9 mouse cellular contexts compared by ENCODE assay signal in genomic region chr3:35481841-35482240, GRCm38 (mm10).
DNase-seq lines count a peak whose midpoint lies in the region; ATAC-seq and TF ChIP-seq lines count a peak whose summit lies in the region.
"Had no signal": no experiment of that assay in that cellular context is flagged by ENCODE, and none has a peak within 500 bp of the region (broad histone marks: within the 10 kb centered on the region; RNA-seq: fewer than 3 reads in every experiment).

No protein-coding gene starts in this region.

- H3K36me3 ChIP-seq in stomach, embryonic 14.5 days (ENCODE audit: control insufficient read depth, insufficient read depth, low read length) = no peaks in the 10 kb centered on the region
- no peaks in the 10 kb centered on the region for H3K36me3 ChIP-seq in stomach, postnatal 0 days (ENCODE audit: control insufficient read depth, insufficient read depth, low read length)
- no peaks in the 10 kb centered on the region for H3K36me3 ChIP-seq in stomach, embryonic 16.5 days (ENCODE audit: control insufficient read depth, insufficient read depth, low read length)

- H3K4me1 ChIP-seq in stomach, embryonic 14.5 days (ENCODE audit: control insufficient read depth, insufficient read depth, low read length) = no peaks in the 10 kb centered on the region
- H3K4me1 ChIP-seq in stomach, postnatal 0 days (replicated peaks; ENCODE audit: control insufficient read depth, insufficient read depth) = no peaks in the 10 kb centered on the region
- no peaks in the 10 kb centered on the region for H3K4me1 ChIP-seq in stomach, embryonic 16.5 days (ENCODE audit: control insufficient read depth, insufficient read depth, low read length)

- no peak overlapping the region for H3K4me3 ChIP-seq in stomach, embryonic 14.5 days (ENCODE audit: low read depth, low read length)
- H3K4me3 ChIP-seq in stomach, postnatal 0 days (ENCODE audit: low read depth, low read length) = no peak overlapping the region
- H3K4me3 ChIP-seq in stomach, embryonic 16.5 days (replicated peaks; ENCODE audit: low read length) = no peak overlapping the region

- WGBS in stomach, embryonic 14.5 days = 38% methylated on average over 11 of the region's 11 CpGs
- 41% methylated on average over 11 of the region's 11 CpGs for WGBS in stomach, postnatal 0 days
- WGBS in stomach, embryonic 16.5 days = 41% methylated on average over 11 of the region's 11 CpGs

- H3K27ac ChIP-seq in stomach, embryonic 14.5 days (ENCODE audit: low read length) = no peak overlapping the region
- H3K27ac ChIP-seq in stomach, postnatal 0 days (replicated peaks) = no peak overlapping the region
- H3K27ac ChIP-seq in stomach, embryonic 16.5 days (ENCODE audit: low read length) = no peak overlapping the region
- H3K27ac ChIP-seq: macrophage had no signal

- DNase-seq in frontal cortex, postnatal 14 days (ENCODE audit: low spot score in 2 of 2) = no peak
- DNase-seq in stomach, postnatal 0 days (ENCODE audit: low spot score) = no peak
- peak; percentile 15 for DNase-seq in left cerebral cortex, postnatal 4 days
- DNase-seq in spleen, adult 12 weeks (ENCODE audit: low spot score) = no peak
- DNase-seq in urinary bladder, adult 18-20 months (ENCODE audit: low spot score in 2 of 2) = no peak

- no peaks in the 10 kb centered on the region for H3K27me3 ChIP-seq in stomach, embryonic 14.5 days (ENCODE audit: control insufficient read depth, insufficient read depth, low read length)
- H3K27me3 ChIP-seq in stomach, postnatal 0 days (ENCODE audit: control insufficient read depth, insufficient read depth, low read length) = no peaks in the 10 kb centered on the region
- no peaks in the 10 kb centered on the region; the same call in 1 of the 2 replicates for H3K27me3 ChIP-seq in stomach, embryonic 16.5 days (ENCODE audit: control insufficient read depth, insufficient read depth, low read length)

- TF ChIP-seq EP300 in stomach, postnatal 0 days (optimal IDR thresholded peaks at IDR 0.05) = no peak

- no peak for TF ChIP-seq CTCF in stomach, postnatal 0 days (IDR thresholded peaks at IDR 0.05; ENCODE audit: low read depth)

- intact Hi-C loops in left cerebral cortex, postnatal 4 days (cut with DNase I) = loop anchor here (2.0 to 10.0 kb wide), 5 partner anchors 90 to 1247 kb away; no protein-coding TSS in a partner anchor

- H3K9ac ChIP-seq in stomach, embryonic 14.5 days (replicated peaks; ENCODE audit: low read depth, low read length) = no peak overlapping the region
- no peak overlapping the region for H3K9ac ChIP-seq in stomach, postnatal 0 days (ENCODE audit: low read length)
- H3K9ac ChIP-seq in stomach, embryonic 16.5 days (ENCODE audit: low read length) = no peak overlapping the region

- 0 out of 2 replicates have a peak, but pooled peaks have one; percentile 54 for ATAC-seq in frontal cortex, adult (ENCODE audit: low TSS enrichment)
- no peak for ATAC-seq in stomach, embryonic 14.5 days (ENCODE audit: insufficient number of reproducible peaks, insufficient read depth, low FRiP score, low read depth)
- ATAC-seq in stomach, postnatal 0 days (ENCODE audit: low FRiP score, low TSS enrichment) = no peak
- ATAC-seq in stomach, embryonic 16.5 days (ENCODE audit: insufficient read depth, low FRiP score) = no peak

- 0 out of 2 replicates have a peak overlapping the region, but pooled peaks have one; percentile 14 for H3K4me2 ChIP-seq in stomach, embryonic 14.5 days (replicated peaks; ENCODE audit: low read depth, low read length)
- no peak overlapping the region for H3K4me2 ChIP-seq in stomach, postnatal 0 days (replicated peaks; ENCODE audit: low read depth)
- peak overlapping the region; percentile 31; the same call in 1 of the 2 replicates for H3K4me2 ChIP-seq in stomach, embryonic 16.5 days (ENCODE audit: low read depth, low read length)

- H3K9me3 ChIP-seq in stomach, embryonic 14.5 days (ENCODE audit: control insufficient read depth, low read depth, low read length) = no peaks in the 10 kb centered on the region
- no peaks in the 10 kb centered on the region for H3K9me3 ChIP-seq in stomach, postnatal 0 days (ENCODE audit: control insufficient read depth, low read length)
- H3K9me3 ChIP-seq in stomach, embryonic 16.5 days (replicated peaks; ENCODE audit: control insufficient read depth, low read length) = no peaks in the 10 kb centered on the region
